Mouse (Mus musculus): ENCODE measurements at regions not wholly inside any gene's neighbourhood (a gene's known extent, or its start where the extent isn't known, plus 50 kb on each side); places are given as distances from the start of the nearest gene placed in this dataset.

- TF ChIP-seq CTCF (IDR thresholded peaks at IDR 0.05; ENCODE audit: low read depth) = no peak
- Histone ChIP-seq H3K4me3 (ENCODE audit: low read length) (no peak overlapping the region), H3K4me2 (ENCODE audit: low read depth, low read length) (no peak overlapping the region), H3K9me3 (ENCODE audit: low read length) (no peaks in the 10 kb centered on the region), H3K36me3 (ENCODE audit: insufficient read depth, low read length) (no peaks in the 10 kb centered on the region), H3K9ac (replicated peaks; ENCODE audit: low read length) (no peak overlapping the region), H3K27me3 (ENCODE audit: insufficient read depth, low read length) (no peaks in the 10 kb centered on the region), H3K4me1 (ENCODE audit: insufficient read depth, low read length) (no peaks in the 10 kb centered on the region), H3K27ac (no peak overlapping the region)
- ATAC-seq (no peak), DNase-seq (ENCODE audit: low spot score) (no peak)
Measured at GRCm38 (mm10) chr3:115655020-115655419, 59.9 kb downstream of the S1pr1 start.

- Histone ChIP-seq H3K36me3 (ENCODE audit: insufficient read depth, low read length) (no peaks in the 10 kb centered on the region), H3K9ac (replicated peaks; ENCODE audit: low read length) (no peak overlapping the region), H3K4me1 (ENCODE audit: insufficient read depth, low read length) (no peaks in the 10 kb centered on the region), H3K4me2 (ENCODE audit: low read depth, low read length) (no peak overlapping the region), H3K27ac (no peak overlapping the region), H3K27me3 (ENCODE audit: insufficient read depth, low read length) (no peaks in the 10 kb centered on the region), H3K9me3 (ENCODE audit: low read length) (no peaks in the 10 kb centered on the region), H3K4me3 (ENCODE audit: low read length) (no peak overlapping the region)
- 91% methylated on average over 5 of the region's 5 CpGs for WGBS
- TF ChIP-seq CTCF (IDR thresholded peaks at IDR 0.05; ENCODE audit: low read depth) = no peak
- ATAC-seq = no peak
- DNase-seq (ENCODE audit: low spot score) = no peak
Measured at GRCm38 (mm10) chr3:115652236-115652635, 62.6 kb downstream of the S1pr1 start.

GRCm38 (mm10) chr3:115649338-115650117 lies 65.3 kb downstream of the S1pr1 start:
- Histone ChIP-seq H3K9ac (replicated peaks; ENCODE audit: low read length) (no peak overlapping the region), H3K27me3 (ENCODE audit: insufficient read depth, low read length) (no peaks in the 10 kb centered on the region), H3K27ac (no peak overlapping the region), H3K4me3 (ENCODE audit: low read length) (no peak overlapping the region), H3K36me3 (ENCODE audit: insufficient read depth, low read length) (no peaks in the 10 kb centered on the region), H3K4me1 (ENCODE audit: insufficient read depth, low read length) (no peaks in the 10 kb centered on the region), H3K9me3 (ENCODE audit: low read length) (no peaks in the 10 kb centered on the region), H3K4me2 (ENCODE audit: low read depth, low read length) (no peak overlapping the region)
- no peak for ATAC-seq
- TF ChIP-seq CTCF (IDR thresholded peaks at IDR 0.05; ENCODE audit: low read depth) = no peak
- DNase-seq (ENCODE audit: low spot score) = no peak
- 74% methylated on average over 3 of the region's 3 CpGs for WGBS

DNA sequence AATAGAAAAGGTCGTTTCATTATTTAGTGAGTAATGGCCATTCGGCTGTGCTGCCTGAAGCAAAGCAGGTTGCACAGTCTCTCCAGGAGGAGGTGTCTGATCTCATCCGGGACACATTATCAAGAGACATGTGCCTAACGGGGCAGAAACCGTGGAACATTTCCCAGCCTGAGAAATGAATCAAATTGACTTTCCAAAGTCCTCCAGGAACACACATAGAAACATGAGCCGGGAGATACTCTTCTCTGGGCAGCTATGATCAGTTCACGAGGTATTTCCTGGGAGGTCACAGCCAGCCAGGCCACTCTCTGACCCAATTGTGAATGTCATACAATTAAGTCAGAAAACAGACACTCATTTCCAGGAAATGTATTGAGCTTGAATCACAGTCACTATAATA lies 67.9 kb downstream of the S1pr1 start:
- no peaks in the 10 kb centered on the region for H3K4me1 ChIP-seq (ENCODE audit: insufficient read depth, low read length)
- 68% methylated on average over 7 of the region's 7 CpGs for WGBS
- H3K4me3 ChIP-seq (ENCODE audit: low read length) = no peak overlapping the region
- no peak for TF ChIP-seq CTCF (IDR thresholded peaks at IDR 0.05; ENCODE audit: low read depth)
- H3K27ac ChIP-seq = no peak overlapping the region
- H3K27me3 ChIP-seq (ENCODE audit: insufficient read depth, low read length) = no peaks in the 10 kb centered on the region
- DNase-seq (ENCODE audit: low spot score) (no peak), ATAC-seq (no peak)
- no peaks in the 10 kb centered on the region for H3K9me3 ChIP-seq (ENCODE audit: low read length)
- no peak overlapping the region for H3K9ac ChIP-seq (replicated peaks; ENCODE audit: low read length)
- H3K4me2 ChIP-seq (ENCODE audit: low read depth, low read length) = no peak overlapping the region
- no peaks in the 10 kb centered on the region for H3K36me3 ChIP-seq (ENCODE audit: insufficient read depth, low read length)

GRCm38 (mm10) chr3:115644307-115644706 lies 70.6 kb downstream of the S1pr1 start:
- 85% methylated on average over 5 of the region's 5 CpGs for WGBS
- H3K4me3 ChIP-seq (ENCODE audit: low read length) = no peak overlapping the region
- no peaks in the 10 kb centered on the region for H3K36me3 ChIP-seq (ENCODE audit: insufficient read depth, low read length)
- H3K9me3 ChIP-seq (ENCODE audit: low read length) = no peaks in the 10 kb centered on the region
- no peaks in the 10 kb centered on the region for H3K27me3 ChIP-seq (ENCODE audit: insufficient read depth, low read length)
- H3K4me1 ChIP-seq (ENCODE audit: insufficient read depth, low read length) = no peaks in the 10 kb centered on the region
- no peak for ATAC-seq
- no peak overlapping the region for H3K27ac ChIP-seq
- no peak overlapping the region for H3K9ac ChIP-seq (replicated peaks; ENCODE audit: low read length)
- no peak overlapping the region for H3K4me2 ChIP-seq (ENCODE audit: low read depth, low read length)
- DNase-seq (ENCODE audit: low spot score) = no peak
- no peak for TF ChIP-seq CTCF (IDR thresholded peaks at IDR 0.05; ENCODE audit: low read depth)

DNA sequence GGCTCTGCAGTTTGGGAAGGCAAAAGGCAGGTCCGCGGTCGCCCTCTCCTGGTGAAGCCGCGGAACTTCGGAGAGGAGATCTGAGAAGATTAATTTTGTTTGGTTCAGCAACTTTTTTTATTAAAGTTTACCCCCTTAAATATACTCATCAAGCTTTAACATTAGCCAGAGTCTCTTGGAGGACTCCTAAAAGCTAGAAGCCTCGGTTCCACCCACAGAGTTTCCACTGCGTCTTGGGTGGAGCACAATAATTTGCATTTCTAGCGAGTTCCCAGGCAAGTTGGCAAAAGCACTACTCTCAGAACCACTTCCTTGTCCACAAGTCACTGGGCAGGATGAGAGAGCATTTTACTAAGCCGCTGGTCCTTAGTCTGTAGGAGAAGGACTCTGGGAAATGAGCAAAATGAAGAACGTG lies 72.0 kb downstream of the S1pr1 start:
- WGBS = 4% methylated on average over 11 of the region's 11 CpGs
- ATAC-seq (peak; percentile 44), DNase-seq (ENCODE audit: low spot score) (peak; percentile 89)
- Histone ChIP-seq H3K4me3 (ENCODE audit: low read length) (peak overlapping the region; percentile 43), H3K27ac (peak overlapping the region; percentile 48; the same call in 1 of the 2 replicates), H3K4me1 (ENCODE audit: insufficient read depth, low read length) (no peaks in the 10 kb centered on the region), H3K36me3 (ENCODE audit: insufficient read depth, low read length) (no peaks in the 10 kb centered on the region), H3K27me3 (ENCODE audit: insufficient read depth, low read length) (no peaks in the 10 kb centered on the region), H3K4me2 (ENCODE audit: low read depth, low read length) (peak overlapping the region; percentile 70), H3K9ac (replicated peaks; ENCODE audit: low read length) (peak overlapping the region; percentile 51), H3K9me3 (ENCODE audit: low read length) (no peaks in the 10 kb centered on the region)
- peak; percentile 94 for TF ChIP-seq CTCF (IDR thresholded peaks at IDR 0.05; ENCODE audit: low read depth)
